Mouse (Mus musculus) cerebral cortex, adult 2 months (tissue): ENCODE results near the gene Faxc.

Source experiments
- WGBS: fragments of 180-500 bp; shearing (Covaris S2); methylation state at CpG from one replicate; pipeline ENCODE4 v1.1.7; 2018; 5-methylcytosine and 5-hydroxymethylcytosine counted together

Faxc gene

GRCm38 (mm10) chr4:22029951-22030350, 98.8 kb downstream of the Faxc start:
- 46% methylated on average over 2 of the region's 2 CpGs for WGBS
